Mouse (Mus musculus) right cerebral cortex, postnatal 14 days (tissue): ENCODE measurements at regions not wholly inside any gene's neighbourhood (a gene's known extent, or its start where the extent isn't known, plus 50 kb on each side); places are given as distances from the start of the nearest gene placed in this dataset.

Source experiments
- DNase-seq: peaks from one replicate; pipeline ENCODE4 v3.0.0; 2022

DNA sequence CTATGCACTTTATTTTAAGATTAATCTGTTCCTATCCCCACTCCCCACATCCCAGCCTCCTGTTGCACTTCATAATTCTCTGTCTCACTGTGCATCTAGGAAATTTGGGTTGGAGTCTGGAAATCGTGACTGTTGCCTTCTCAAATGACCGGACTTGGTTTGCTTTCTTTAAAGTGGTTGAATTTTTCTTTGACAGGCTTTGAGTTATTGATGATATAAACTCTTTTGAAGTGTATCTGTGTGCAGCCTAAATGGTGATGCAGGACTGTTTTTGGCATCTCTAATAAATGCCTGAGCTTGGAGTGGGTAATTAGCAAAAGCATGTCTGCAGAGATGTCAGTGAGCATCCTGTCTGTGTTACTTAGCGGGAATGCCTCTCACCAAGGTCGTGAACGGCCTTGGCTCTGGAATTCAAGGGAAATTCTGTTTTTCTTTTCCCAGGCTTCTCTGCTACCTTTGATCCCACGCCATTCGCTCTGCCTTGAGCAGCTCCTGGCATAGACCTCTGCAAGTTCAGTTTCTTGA is 292.8 kb upstream of the Igfbp3 start:
- no peak for DNase-seq

GRCm38 (mm10) chr11:7504651-7505321 is 291.1 kb upstream of the Igfbp3 start:
- no peak for DNase-seq

DNA sequence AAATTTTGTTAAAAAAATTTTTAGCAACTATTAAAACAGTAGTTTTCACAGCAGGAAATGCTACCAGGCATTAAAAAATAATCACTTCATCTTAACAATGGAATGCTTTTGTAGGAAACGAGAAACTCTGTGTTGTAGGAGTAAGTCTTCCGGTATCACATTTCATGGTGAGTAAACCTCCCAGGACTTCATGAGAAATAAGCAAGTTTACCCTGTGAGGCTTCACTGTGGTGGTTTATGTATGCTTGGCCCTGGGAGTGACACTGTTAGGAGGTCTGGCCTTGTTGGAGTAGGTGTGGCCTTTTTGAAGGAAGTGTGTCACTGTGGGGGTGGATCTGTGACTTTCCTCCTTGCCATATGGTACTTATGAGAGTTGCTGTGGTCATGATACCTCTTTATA is 289.0 kb upstream of the Igfbp3 start:
- no peak for DNase-seq

DNA sequence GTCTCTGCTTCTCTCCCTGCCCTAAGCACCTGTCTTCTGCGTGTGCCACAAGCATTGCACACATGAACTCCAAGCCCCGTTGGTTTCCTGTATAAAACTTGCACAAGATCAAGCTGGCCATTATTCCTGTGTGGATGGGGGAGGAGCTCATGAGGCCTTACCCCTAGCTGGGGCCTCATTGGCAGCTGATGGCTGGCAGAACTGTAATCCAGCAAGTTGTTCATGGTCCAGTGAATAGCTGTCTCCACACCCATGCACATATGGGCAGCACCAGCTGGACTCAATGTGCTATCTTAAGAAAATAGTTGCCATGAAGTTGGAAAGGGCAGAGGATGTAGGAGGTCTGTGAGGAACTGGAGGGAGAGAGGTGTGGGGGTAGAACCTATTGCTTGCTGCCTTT is 288.3 kb upstream of the Igfbp3 start:
- no peak for DNase-seq

DNA sequence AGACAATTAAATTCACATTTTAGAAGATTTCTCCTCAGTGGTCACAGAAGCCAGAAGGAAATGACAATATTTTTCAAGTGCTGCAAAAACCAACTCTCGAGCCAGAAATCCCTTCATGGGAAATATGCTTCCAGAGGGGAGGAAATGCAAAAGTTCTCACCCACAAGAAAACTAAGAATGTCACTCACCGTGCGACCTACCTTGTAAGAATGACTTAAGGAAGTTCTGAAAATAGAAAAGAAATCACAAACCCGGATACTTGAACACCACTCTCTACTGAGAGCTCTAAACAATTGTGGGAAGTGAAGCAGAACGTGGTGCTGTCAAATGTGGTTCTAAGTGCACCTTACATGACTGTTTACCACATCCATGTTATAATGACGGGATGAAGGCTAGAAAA is 284.1 kb upstream of the Igfbp3 start:
- no peak for DNase-seq

DNA sequence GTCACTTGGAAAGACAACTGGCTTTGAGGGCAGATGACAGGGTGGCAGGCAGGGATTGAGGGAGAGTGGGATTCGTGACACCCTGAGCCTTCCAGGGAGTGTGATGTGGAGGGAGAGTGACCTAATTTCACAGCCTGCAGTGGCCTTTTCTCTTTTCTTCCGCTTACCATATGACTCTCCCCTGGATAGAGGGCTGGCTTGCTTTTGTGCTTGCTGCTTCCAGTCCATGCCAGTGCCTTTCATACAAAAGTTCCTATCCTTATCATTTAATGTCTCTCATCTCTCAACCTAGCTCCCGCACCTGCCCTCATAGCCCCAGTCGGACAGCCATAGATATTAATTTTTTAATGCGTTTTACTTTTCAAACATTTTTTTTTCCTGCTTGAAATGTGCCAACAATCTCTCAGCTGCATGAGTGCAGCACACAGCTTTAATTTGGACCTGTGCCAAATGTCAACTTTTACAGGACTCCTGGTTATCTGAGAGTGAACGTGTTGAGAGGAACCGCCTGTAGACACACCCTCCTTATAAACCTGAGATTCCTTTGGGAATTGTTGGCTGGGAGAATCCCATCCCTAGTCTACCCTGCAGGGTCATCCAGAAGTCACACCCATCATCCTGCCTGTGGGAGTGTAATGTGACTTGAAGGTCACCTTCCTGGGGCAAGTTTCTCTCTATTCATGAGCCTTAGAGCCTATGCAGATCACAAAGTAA is 260.3 kb upstream of the Igfbp3 start:
- DNase-seq, result no peak

- no peak for DNase-seq
Observed at GRCm38 (mm10) chr11:7465522-7465921, 251.8 kb upstream of the Igfbp3 start.

DNA sequence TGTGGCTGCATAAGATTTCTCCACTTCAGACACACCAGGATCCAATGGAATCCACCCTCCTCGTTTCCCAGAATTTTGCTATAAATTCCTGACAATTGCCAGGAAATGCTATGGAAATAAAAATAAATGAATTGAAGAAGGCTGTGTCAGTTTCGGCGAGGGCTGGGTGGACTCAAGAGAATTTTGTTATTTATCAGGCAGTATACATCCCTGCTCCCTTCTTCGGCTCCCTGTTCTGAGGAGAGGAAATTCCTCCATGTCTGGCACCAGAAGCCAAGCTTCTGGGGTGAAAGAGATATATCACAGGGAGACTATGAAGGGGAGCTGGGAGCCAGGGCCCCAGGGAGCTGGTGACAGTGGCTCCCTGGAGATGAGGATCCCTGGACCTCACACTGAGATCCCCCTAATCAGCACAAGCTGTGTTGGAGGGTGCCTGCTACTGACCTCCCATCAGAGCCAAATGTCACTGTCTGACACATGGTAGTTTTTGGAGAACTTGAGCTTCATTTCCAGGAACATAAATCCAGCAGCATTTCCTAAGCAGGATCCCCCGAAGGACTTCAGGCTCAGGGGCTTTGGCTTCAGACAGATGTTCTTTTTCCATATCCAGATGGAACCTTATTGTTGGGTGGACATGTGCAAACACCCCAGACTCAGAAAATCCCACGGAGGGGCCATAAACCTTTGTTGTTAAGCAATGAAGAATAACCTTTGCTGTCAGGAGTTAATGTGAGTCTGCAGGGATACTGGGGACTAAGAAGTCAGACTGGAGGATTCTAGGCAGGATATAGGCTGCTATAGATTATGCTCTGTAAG is 248.4 kb upstream of the Igfbp3 start:
- DNase-seq, result no peak

- no peak for DNase-seq
Observed at GRCm38 (mm10) chr11:7451756-7452155, 238.0 kb upstream of the Igfbp3 start.

DNA sequence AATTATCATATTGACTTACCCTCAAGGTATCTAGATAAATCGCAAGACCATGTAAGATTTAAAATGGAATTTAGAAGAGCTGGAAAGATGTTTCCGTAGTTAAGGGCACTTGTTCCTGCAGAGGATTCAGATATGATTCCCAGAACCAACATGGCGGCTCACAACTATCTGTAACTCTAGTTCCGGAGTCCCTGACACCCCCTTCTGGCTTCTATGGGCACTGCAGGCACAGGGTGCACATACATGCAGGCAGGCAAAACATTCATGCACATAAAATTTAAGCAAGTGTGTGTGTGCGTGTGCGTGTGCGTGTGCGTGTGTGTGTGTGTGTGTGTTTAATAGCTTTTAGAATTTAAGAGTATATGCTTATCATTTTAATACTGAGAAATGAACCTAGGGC is 230.8 kb upstream of the Igfbp3 start:
- DNase-seq, result no peak

DNA sequence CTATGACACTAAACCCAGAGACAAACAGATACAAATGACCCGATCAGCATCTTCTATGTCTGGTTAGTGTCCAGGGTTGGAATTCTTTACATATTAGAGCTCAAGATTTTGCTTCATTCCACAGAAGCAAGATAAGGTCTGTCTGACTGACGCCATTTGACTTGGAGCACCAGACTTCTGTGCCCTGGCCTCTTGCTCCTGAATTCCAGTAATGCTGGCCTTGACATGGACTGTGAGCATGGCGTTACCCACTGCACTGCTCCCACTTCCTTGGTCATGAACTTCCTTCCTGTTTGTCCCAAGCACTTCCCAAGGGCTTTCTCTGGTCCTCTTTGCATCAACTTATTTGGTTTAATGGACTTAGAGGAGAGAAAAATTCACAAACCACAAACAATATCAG is 225.6 kb upstream of the Igfbp3 start:
- no peak for DNase-seq

DNA sequence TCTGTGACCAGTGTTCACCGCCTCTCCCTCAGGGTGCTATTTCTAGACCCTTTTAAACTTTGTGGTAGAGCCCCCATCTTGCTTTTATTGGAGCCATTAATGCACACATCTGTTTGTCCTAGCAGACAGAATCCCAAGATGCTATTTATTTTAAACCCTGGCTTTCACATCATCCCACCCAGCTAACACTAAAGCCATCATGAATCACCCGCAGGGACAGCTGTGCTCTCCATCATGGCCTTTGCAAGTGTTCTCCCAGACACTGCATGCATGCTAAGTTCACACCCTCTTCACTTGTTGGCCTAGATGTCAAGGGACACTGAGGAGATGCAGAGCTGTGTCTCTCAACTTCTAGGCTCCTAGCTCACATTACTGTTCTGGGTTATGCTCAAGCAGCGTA is 220.9 kb upstream of the Igfbp3 start:
- DNase-seq, result no peak

- DNase-seq, result no peak
Observed at GRCm38 (mm10) chr11:7427771-7428170, 214.0 kb upstream of the Igfbp3 start.

- DNase-seq, result no peak
Observed at GRCm38 (mm10) chr11:7425233-7425632, 211.5 kb upstream of the Igfbp3 start.

DNA sequence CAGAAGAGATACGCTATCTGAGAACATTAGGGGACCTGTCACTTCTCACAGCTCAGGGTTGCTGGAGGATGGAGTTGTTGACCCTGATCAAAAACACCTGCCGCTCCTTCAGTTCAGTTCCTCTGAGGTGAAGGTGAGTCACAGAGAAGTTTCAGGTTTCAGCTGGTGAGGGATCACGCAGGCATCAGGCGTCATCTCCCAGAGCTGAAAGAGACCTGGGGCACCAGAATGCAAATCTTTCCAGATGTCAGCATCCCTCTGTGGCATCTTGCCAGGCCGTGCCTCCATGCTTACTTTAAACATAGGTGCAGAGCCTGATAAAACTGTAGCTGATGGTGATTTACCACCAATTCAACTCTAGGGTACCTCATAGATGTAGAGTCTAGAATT is 210.4 kb upstream of the Igfbp3 start:
- DNase-seq, result no peak

DNA sequence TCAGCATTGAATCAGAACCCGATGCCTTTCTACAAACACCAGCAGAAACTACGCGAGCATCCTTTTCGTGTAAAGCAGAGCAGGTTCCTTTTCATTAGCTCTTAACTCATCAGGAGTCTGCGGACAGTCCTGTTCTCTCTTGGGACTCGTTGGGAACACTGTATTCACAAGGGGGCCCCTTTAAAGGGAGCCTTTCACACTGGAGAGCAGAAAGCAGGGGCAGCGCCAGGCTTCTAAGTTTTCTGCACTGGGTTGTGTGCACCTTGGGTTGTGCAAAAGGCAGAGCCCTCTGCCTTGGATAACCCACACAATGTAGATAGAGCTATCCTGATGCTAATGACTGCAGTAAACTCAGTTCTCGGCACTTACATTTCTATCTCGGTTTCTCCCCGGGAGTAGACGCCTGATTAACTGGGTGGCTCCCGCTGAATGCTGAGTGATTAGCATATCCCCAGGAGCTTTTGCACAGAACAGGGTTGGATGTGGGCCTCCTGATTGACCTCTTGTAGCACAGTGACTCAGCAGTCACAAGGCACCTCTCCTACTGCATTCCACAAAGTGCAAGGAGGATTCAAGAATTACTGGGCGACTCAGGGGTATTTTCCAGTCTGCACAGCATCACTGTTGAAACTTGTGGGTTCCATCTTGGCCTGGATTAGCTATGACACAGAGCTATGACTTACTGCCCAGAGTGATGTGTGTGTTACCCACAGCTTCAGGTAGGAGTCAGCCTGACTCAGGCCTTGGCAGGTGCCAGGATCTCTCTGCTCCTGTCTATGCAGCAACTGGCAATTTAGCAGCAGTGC is 209.8 kb upstream of the Igfbp3 start:
- DNase-seq, result no peak

GRCm38 (mm10) chr11:7412631-7413030 is 198.9 kb upstream of the Igfbp3 start:
- no peak for DNase-seq

DNA sequence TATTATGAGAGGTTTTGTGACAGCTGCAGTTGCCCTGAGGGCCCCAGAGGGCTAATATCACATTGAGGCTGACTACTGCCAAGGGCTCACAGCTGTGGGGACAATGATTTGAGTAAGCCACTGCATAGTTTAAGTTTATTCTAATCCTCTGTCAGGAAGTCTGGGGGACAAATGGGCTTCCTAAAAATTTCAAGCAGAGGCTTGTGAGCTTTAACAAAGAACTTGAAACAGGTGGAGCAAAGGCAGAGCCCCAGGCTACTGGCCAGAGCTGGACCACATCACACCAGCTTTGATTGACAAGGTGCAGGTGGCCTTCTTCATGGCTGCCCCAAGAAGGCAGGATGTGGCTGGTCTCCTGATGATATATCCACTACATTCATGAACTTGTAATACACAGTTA is 195.3 kb upstream of the Igfbp3 start:
- no peak for DNase-seq

DNA sequence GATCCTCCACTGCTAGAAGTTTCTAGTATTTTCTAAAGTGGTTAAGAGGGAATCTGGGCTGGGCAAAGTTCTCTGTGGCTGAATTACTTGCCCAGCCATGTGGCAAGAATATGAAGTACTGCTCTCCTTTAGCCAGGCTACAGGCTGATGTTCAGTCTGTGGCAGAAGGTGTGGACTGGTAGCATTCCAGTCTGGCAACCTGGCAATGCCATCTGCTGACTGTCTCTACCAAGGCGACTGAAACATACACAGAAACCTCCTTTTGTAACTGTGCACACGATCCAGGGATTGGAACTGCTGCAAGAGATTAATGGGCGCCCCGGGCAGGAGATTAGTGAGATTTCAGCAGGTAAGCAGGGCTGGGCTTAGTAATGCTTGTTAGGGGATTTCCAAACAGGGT is 190.9 kb upstream of the Igfbp3 start:
- no peak for DNase-seq

DNA sequence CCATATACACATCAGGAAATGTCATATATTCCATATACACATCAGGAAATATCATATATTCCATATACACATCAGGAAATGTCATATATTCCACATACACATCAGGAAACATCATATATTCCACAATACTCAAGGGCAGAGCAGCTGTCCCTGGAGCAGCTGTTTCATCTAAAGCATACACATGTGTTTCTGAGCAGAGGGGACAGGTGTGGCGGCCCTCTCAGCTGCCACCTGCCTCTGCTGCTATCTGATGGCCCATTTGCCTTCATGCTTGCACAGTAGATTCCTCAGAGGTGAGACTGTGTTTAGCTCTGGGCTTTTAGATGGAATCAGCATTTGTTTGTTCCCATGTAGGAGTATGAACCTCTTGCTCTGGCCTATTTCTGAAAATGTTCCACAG is 158.1 kb upstream of the Igfbp3 start:
- DNase-seq, result no peak

DNA sequence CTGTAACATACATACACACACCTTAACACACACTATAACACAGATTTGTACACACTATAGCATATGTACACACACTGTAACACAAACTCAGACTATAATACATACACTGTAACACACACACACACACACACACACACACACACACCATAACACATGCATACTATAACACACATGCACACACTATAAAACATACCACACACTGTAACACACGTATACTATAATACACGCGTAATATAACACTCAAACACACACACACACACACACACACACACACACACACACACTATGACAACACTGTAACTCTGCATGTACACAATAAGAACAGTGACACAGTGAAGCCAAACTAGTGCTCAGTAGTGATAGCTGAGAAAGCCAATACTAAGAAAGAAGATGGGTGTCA is 147.7 kb upstream of the Igfbp3 start:
- no peak for DNase-seq

GRCm38 (mm10) chr11:7348601-7349000 is 134.9 kb upstream of the Igfbp3 start:
- DNase-seq, result no peak

DNA sequence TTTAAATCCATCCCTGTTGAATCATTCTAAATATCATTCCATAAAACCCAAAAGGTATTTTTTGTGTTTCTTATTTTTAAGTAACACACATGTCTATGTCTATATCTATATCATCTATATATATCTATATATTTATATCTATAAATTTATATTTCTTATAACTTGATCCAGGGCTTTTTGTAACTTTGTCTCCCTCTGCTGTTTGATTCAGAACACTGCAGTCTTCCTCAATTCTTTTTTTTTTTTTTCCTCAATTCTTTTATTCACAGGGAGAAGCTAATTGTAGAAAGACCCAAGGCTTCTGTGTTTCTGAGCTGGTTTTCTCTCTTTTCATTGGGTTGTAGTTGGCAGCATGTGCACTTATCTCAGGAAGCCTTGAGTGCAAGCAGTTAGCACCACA is 124.1 kb upstream of the Igfbp3 start:
- DNase-seq, result no peak
